Mouse (Mus musculus) embryo, embryonic 10.5 days (tissue): ENCODE results near the gene Vcl.
A peak's percentile ranks its signal among the peaks of the same experiment; 100 is the strongest.

Experiments used
- DNase-seq: peaks from one replicate; pipeline ENCODE4 v3.0.0-alpha.2; 2015; ENCODE audit warnings: low spot score

Gene Vcl

DNA sequence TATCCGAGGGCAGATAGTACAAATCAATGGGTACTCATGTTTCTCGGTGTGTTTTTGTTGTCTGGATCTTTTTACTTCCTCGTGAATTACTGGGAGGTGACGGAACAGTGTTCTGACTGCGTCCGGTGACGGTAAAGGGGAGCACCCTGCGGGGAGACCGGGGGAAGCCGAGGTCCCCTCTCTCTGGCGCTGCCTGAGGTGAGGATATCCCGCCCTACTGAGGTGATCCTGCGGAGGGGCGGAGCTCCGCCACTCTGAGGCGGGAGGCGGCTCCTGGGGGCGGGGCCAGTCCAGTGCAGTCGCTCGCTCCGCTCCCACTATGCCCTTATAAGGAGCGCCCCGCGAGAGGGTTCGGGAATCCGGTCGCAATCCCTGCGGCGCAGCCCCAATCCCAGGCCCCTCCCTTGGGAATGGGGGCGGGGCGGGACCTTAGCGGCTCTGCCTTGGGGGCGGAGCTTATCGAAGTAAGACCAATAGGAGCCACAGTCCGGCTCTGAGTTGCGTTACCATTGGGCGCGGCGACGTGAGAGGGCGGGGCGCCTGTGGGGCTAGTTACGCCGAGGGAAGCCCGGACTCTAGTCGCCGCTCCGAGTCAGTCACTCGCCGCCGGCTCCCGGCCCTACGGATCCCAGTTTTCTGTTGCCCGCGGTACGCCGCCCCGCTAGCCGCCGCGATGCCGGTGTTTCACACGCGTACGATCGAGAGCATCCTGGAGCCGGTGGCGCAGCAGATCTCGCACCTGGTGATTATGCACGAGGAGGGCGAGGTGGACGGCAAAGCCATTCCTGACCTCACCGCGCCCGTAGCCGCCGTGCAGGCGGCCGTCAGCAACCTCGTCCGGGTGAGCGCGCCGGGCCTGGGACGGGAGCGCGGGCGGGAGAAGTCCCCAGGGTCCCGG lies at the start of gene Vcl:
Vcl (plus strand) TSS at position 551 of the 898 bp plus-strand sequence.
- DNase-seq, result peak; percentile 100

DNA sequence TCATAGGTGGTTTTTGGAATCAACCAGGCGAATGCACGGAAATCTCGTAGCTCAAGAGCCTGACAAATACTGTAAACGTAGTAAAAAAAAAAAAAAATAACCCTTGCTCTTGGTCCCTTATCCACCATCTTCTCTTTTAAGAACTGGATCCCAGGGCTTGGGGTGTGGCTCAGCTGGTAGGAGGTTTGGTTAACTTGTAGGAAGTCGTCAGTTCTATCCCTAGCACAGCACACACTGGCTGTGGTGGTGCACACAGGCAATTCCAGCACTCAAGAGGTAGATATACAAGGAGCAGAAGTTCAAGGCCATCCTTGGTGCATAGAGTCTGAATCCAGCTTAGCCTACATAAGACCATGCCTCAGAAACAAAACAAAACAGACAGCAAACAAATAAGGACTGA lies 44.5 kb upstream of the Vcl start:
- no peak for DNase-seq

DNA sequence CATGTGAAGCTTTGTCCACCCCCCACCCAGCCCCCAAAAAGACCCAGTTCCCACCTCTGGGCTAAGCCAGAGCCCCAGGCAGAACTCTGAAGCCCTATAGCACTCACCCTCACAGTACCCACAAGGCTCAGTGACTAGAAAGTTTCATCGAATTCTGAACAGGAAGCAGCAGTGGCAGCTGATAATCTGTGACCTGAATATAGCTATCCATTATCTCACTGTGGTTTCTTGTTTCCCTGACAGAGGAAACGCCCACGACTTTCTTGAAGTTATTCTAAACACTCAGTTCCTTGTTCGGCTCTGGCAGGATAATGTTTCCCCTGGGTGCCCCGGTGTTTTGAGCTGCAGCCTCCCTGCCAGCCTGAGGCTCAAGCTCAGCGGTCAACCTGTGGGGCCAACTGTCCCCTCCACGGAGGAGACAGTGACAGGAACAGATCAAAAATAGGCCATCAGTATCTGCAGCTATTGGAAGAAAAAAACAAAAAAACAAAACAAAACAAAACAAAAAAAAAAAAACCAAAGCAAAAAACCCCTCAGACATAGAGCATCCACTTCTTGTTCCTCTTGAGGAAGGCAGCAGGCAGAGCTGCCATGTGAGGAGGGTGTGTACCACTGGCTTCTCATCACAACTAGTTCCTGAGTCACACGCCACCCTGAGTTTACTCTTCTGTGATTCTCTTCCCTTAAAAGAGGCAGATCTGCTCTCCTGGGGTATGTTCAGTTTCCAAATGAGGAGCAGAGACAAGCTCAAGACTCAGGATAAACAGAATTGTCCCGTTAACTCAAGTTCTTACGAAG lies 43.9 kb upstream of the Vcl start:
- peak; percentile 67 for DNase-seq

DNA sequence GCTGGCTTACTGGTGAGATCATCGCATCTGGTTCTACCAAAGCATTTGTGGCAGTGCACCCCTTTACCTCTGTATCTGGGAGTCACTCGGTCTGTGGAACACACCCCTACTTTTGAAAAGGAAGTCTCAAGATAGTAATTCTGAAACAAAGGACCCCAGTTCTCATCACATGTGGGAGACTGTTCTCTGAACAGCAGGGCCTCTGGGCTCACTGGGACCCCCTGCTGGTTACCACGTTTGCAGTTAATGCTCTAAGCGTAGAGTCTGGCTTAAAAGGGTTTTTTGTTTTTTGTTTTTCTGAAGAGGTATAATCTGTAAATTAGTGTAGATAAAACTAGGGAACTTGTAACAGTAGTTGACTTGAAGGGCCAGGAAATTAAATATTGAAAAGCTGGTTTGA lies 42.9 kb upstream of the Vcl start:
- DNase-seq, result peak; percentile 58

DNA sequence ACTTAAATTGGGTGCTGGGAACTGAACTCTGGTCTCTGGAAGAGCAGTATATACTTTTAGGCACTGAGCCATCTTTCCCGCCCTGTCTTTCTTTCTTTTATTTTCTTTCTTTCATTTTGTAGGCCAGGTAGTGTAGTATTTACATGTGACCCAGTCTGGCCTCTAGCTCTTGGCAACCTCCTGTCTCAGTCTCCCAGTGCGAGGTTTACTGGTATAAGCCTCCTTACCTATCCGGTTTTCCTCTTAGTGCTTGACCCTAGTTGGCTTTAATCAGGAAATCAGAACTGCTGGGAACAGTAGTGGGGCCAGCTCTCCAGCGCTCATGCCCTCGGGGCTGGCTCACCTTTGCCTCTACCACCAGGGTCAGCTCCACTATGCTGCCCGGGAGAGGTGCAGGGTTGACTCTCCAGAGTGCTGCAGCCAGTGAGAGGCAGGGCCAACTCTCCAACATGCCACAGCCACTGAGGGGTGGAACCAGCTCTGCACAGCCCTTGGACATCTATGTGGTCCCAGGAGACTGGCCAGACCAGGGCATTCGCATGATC lies 41.6 kb upstream of the Vcl start:
- no peak for DNase-seq

DNA sequence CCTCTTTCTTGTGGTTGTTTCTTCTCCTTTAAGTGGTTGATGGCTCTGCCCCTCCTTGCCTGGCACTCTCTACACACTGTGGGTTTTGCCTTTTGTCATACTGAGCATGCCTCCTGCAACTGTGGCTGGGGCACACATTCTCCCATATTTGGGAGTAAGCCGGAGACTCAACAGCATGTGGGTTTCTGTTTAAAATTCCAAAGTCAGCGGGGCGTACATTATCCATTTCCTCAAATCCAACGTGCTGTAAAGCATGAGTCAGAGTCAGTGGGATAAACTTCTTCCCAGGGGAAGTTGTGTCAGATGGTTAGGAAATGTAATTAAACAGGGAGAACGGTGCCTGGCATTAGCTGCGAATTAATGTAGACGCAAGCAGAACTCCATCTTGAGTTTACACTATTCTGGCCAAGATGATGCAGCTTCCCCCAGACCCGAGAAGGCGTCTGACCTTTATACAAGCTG lies 37.2 kb upstream of the Vcl start:
- DNase-seq, result peak; percentile 75

DNA sequence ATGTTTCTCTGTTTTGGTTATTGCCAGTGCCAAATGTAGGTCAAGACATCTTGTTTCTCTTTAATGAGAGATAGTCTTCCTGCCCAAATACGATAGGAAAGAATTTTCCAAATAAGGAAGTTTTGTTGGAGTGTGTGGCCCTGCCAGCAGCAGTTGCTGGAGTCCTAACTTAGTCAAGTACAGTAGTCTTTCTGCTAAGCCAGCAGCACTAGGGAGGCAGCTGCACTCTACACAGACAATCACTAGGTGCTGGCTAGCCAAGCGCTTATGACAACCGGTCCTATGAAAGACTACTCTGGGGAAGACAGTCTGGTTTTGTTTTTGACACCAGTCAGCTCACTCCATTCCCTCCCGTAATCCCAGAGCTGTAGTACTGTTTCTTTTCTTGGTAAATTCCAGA lies 35.4 kb upstream of the Vcl start:
- no peak for DNase-seq

DNA sequence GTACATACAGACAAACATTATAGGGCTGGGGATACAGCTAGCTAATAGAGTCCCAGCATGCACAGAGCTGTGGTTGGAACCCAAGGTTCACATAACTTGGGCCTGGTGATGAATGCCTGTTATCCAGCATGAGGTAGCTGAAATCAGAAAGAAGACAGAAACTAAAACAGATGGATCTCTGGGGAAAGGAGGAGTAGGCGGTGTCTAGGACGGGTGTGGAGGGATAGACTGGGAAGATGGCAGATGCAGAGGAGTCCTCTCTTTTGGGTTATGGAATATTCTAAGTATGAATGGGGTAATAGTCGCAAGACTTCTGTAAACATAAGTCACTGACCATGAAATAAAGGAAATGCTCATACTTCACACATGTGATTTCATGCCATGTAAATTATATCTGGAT lies 27.9 kb upstream of the Vcl start:
- no peak for DNase-seq

DNA sequence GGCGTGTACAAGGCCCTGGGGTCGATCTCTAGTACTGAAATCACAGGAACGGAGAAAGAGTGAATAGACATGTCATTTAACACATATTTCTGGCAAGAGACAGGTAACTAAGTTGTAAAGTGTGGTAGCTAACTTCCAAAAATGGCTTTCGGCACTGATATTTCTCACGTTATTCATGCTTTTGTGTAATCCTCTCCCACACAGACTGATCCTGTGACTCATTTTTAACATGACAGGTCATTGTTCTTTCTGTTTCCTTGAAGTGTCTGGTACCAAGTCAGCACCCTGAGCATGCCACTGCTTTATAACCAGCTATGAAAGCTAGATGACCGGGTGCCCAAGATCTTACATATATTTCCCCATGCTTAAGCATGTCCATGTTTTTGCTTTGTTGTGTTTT lies 26.1 kb upstream of the Vcl start:
- no peak for DNase-seq

DNA sequence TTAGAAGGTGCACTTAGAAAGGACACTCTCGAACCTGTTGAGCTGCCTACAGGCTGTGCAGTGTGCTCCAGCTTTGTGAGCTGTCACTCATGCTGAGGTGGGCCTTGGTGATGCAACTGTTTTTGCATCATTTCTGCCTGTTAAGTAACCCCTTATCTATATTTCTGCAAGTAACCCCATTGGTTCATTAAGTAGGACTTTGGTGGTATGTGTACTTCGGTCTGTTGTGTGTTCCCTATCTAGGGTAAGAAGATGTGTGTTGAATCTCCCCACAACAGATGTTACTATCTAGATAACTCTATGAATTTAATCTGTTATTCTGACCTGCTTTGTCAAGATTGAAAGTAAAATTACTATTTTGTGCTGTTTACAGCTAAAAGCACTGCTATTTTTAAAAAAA lies 17.4 kb upstream of the Vcl start:
- DNase-seq, result no peak

DNA sequence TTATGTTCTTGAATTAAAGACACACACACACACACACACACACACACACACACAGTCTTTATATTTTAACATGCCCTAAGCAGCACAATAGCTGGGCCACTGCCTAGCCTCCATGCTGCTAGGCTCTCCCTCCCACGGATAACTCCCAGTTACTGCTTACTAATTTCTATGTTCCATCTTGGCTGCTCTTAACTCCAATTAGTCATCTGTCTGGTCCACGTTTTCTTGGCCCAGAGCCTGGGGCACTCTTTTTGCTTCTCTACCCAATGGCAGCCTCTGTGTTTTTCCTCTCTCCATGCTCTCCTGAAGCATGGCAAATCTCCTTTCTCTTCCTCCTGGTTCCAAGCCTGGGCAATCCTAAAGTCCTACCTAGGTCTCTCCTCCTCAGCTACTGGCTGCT lies 14.8 kb upstream of the Vcl start:
- no peak for DNase-seq

DNA sequence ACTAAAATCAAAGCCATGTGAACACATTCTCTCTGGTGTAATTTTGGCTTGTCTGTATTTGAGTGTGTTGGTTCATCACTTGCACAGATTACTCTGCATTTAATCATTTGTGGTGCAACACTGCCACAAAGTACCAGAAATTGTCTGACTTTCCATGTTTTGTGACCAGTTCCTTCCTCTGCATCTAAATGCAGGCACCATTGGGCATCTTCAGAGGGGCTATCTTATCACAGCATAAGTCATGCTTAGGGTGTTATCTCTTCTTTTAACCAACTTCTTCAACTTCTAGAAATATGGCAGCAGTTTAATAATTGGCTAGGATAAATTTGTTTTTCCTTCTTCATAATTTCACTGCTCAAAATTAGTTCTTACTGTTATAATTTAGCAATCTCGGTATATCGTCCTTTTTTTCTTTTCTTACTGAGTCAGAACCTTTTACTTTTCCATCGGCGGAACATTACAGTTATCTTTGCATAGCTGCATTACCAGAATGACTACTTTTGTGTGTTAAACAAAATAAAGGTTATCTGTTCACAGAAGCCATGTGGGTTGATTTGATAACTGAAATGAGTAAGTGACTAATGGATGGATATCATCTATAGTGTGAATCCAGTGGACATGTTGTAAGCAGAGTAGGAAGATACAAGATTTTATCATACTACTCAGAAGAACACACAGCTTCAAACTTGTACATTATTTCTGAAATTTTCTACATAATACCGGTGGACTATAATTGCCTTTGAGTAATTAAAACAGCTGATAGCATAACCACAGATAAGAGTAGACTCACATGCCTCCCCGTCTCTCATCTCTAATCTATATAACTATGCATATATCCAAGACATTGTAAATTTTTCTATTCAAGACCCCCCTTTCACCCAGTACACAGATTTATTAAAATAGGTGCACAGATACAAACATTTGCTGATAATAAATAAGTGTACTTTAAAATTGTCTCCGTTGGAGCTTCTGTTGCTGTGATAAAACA lies 12.3 kb upstream of the Vcl start:
- no peak for DNase-seq

DNA sequence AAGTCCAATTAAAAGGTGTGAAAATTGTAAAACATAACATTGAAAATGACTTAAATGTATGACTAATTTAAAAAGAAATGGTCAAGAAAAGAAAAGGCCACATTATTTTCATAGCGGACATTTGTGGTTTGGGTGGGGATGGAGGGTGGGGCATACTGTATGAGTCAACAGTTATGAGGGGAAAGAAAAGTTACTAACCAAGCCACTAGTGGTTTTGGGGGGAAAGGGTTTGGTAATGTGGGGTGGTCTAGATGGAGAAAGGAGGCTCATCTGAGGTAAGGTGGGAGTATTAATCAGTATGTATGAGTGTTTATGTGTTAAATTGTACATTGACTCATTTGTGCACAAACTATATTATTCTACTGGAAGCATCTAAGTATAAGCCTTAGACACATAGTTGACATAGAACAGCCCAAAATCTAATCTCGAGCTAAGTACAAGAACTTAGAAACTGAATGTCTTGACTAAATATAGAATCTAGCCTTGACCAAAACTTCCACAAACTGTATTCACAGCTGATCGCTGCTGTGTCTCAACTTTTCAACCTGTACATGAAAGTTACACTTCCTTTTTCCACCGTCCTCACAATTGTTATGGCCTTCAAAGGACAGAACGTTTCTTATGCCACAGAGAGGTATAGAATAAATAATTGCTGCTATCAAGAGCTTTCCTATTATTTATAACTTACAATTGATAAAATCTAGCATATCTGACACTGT lies 5.0 kb upstream of the Vcl start:
- DNase-seq, result no peak

DNA sequence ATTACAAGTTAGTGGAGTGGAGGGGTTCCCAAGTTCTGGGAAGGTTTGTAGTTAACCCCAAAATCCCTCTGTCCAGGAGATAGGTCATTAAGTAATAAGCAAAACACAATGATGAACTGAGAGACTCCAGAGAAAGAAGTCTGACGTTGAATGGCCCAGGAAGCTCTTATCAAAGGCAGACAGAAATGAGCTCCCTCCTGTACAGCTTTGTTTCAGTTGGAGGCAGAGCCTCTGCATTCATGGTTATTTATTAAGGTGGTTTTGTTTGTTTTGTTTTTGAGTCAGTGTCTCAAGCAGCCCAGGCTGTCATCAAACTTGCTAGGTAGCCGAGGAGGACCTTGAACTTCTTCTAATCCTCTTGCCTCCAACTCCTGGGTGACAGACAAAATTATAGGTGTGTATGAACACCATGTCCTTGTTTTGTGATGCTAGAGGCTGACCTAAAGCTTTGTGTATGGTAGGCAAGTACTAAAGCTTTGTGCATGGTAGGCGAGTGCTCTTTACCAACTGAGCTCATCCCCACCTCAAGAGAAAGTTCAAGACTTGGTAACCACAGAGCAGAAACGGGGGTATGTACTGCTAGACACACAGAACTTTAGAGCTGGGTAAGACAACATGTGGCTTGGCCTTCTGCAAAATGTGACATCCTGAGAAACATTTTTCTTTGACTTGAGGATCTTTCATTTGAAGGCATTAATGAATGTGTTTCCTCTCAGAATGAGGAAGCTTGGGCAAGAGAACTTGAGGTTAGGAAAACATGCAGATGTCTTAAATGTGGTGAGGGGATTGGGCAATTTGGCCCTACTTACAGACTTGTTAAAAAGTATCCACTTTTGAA lies 1.5 kb upstream of the Vcl start:
- DNase-seq, result no peak

DNA sequence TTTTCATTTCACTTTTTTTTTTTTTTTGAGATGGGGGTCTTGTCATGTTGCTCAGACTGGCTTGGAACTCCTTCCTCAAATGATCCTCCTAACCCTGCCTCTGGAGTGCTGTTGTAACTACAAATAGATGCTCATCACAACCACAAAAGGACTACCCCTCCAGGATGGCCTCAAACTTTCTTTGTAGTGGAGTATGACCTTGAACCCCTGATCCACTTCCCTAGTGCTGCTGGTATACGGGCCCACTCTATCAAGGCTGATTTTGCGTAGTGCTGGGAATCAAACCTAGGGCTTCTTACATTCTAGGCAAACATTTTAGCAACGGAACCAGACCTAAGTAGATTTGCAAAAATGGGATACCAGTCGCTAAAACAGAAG lies 901 bp upstream of the Vcl start:
- DNase-seq, result no peak

DNA sequence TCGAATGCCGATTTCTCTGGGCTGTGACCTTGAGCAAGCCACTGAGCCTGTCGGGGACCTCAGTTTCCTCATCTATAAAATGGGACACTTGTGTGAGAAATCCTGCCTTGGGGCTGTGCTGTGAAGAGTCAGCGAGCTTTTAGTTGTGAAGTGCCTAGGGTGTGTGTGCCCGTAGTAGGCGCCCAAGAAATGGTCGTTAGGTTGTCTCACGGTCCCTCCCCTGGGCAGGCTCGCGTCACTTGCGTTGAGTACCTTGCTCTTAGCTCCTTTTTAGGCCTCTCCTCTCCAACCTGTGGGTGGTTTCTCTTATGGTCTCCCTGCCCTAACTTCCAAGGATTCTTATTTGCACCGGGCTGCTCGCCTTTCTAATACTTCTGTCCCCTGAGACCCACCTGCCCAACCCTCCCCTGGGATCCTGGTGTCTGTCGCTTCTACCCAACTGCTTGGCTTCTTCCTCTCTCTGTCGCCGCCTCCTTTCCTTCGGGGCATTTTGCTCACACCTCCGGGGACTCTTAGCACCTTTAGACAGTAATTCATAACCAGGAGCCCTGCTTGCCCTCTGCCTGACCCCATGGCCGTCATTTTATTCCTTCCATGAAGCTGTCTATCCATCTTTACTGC lies 726 bp downstream of the Vcl start:
- peak; percentile 56 for DNase-seq

DNA sequence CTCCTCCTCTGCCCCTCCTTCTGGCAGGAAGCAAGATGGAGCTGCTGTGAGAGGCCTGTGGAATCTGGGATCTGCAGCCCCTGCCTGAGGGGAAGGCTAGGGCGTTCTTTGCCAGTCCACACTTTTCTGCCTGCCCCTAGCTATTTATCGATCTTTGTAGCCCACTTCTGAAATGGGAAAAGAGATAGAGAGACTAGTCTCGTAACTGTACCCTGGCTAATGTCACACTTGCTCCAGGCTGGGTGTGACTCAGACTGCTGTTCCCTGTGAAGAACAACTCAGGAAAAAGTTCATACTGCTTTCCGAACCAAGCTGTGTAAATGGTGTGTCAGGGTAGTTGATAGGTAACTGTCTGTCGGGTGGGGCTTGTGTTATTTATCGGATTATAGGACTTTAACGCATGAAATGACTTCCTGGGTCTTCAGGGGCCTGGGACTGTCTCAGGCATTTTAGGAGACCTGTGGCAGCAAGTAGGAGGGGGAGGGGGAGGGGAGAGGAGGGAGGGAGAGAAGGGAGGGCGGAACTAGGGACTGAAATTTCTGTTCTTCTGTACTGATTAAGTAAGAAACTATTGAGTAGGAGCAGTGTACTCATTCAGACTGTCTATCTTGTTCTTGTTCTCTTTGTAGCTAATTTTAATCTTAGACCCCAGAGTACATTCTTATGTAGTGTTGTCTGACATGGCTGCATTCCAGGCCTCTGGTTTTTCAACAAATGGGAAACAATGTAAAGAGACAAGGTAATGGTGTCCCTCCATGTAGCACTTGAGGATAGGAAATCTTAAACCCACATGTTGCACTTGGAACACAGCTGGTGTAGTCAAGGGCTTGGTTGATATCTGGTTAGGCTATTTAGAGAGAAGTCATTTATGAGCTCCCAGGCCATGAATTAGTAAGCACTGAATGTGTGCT lies 1.5 kb downstream of the Vcl start:
- peak; percentile 49 for DNase-seq

DNA sequence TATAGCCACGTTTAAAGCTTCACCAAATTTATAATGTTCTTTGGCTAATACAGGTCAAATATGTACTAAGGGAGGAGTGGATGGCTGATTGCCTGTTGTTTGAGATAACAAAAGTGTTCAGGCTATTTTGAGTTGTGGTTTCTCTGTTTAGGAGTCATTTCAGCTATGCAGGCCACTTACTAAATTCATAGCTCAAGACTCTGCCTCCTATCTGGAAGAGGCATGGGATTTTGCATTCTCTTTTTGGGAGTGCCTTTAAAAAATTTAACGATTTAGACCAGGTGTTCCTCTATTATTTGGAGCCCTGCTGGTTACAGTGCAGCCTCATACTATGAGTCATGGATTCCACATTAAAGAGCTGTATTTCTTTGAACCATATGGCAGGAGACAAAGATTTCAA lies 9.2 kb downstream of the Vcl start:
- DNase-seq, result no peak

DNA sequence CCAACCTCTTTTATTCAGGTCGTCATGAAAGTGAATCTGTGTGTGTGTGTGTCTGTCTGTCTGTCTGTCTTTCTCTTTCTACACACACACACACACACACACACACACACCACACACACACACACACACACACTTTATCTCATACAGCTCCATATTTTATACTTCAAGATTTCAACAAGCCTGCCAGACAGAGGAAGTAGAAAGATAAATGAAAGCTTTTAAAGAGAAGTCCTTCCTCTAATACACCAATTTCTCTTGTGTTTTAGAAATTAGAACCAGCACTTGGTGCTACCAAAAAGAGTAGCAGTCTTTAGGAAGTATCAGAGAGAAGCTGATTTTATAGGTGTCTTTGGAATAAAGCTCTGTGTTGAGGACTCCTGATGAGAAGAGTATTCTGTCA lies 9.7 kb downstream of the Vcl start:
- DNase-seq, result no peak
